Mouse (Mus musculus): ENCODE data around the gene Dcst1. TPM values are rescaled to one million over a fixed set of nuclear protein-coding genes. Genes with fewer than 3 reads are reported as not detected.

The Dcst1 gene
- polyA plus RNA-seq, 1 experiment from 2014 or later: 0.09 TPM

DNA sequence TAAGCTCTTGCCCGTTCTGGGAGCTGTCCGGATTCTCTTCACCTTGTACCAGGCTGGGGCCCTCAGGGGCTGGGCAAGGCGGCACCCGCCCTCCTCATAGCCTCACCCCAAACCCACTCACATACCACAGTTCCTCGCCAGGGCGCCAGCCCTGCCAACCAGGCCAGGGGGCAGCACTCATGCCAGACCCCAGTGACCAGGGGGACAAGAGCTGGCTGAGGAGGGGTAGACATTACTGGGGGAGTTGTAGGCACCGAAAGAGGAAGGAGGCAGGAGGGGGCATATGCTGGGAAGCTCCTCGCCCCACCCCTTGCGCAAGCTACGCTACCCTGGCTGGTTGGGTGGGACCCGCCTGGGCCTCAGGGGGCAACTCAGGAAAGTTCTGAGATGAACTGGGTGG, 22.6 kb upstream of the Dcst1 start:
- ATAC-seq (ENCODE audit: insufficient number of reproducible peaks, low FRiP score): no peak
- no peak overlapping the region for H3K4me2 ChIP-seq
- no peaks in the 10 kb centered on the region for H3K36me3 ChIP-seq
- H3K27me3 ChIP-seq (replicated peaks): no peaks in the 10 kb centered on the region
- H3K9me3 ChIP-seq (replicated peaks): no peaks in the 10 kb centered on the region
- H3K27ac ChIP-seq (ENCODE audit: poor library complexity, severe bottlenecking): no peak overlapping the region
- whole genome bisulfite sequencing: 87% methylated on average over 11 of the region's 11 CpGs
- H3K9ac ChIP-seq: peak overlapping the region; percentile 11; the same call in 1 of the 2 replicates
- no peak overlapping the region for H3K4me3 ChIP-seq
- peaks cover 40% of the 10 kb centered on the region for H3K4me1 ChIP-seq (replicated peaks)

DNA sequence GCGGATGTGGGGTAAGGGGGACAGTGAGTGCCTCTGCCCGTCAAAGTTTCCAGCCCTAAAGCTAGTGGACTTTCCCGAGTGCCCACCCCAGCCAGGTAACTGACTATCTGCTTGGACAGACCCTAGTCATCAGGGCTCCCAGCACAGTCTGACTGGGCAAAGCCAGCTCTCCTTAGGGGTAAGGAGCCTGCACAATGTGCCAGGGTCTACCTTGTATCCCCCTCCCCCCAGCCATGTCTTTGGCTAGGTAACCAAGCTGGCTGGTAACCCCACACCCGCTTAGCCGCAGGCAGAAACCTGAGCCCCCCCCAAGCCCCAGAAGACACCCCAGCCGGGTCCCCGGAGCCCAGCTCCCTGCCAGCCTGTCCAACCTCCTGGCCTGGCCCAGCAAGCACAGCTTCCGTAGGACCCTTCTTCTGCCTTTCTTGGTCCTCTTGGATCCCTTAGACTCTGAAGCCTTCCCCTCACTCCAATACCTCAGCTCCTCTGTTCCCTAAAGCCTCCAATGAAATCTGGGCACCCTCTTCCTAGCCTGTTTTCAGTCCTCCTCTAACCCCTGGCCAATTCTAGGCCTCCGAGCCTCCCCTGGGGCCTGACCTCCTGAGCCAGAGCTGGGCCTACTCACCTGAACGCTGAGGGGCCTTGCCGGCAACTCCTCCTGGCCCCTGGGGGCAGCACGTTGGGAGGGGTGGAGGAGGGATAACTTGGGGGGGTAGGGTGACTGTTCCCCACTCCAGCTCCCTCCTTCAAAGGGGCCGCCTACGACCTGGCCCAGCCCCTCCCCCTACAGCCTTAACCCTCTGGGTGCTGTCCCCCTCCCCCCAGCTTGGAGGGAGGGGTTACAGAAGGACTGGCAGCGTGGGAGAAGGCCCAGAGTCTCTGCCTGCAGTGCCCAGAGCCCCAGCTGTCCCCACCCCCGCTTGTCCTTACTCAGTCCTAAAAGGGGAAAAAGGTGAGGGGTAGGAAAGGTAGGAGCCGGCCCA, 21.7 kb upstream of the Dcst1 start:
- Histone ChIP-seq H3K27me3 (replicated peaks) (no peaks in the 10 kb centered on the region), H3K4me3 (no peak overlapping the region), H3K4me1 (replicated peaks) (peaks cover 38% of the 10 kb centered on the region), H3K9ac (no peak overlapping the region; the same call in 1 of the 2 replicates), H3K36me3 (no peaks in the 10 kb centered on the region), H3K27ac (ENCODE audit: poor library complexity, severe bottlenecking) (no peak overlapping the region), H3K9me3 (replicated peaks) (no peaks in the 10 kb centered on the region), H3K4me2 (no peak overlapping the region; the same call in 1 of the 2 replicates)
- WGBS: 61% methylated on average over 17 of the region's 17 CpGs
- ATAC-seq (ENCODE audit: insufficient number of reproducible peaks, low FRiP score): no peak

DNA sequence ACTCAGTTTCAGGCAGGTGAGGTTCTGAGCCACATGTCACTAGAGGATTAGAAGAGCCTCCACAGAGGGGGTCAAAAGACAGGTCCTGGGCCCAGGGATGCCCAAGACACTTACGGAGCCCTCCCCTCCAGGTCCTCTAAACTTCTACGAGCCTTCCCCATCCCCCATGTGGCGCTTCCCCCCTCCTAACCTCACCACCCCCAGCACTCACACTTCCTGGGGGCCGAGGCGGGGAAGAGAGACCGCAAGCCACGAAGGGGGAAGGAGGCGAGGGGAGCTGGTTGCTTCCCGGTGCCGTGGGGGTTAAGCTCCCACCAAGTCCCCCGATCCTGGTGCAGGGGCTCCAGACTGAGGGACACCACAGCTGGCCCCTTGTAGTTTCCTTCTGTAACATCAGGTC, 20.4 kb upstream of the Dcst1 start:
- WGBS: 51% methylated on average over 11 of the region's 11 CpGs
- Histone ChIP-seq H3K9ac (no peak overlapping the region), H3K27ac (ENCODE audit: poor library complexity, severe bottlenecking) (no peak overlapping the region), H3K4me3 (no peak overlapping the region), H3K27me3 (replicated peaks) (no peaks in the 10 kb centered on the region), H3K9me3 (replicated peaks) (no peaks in the 10 kb centered on the region), H3K4me2 (no peak overlapping the region), H3K36me3 (peaks cover 9% of the 10 kb centered on the region), H3K4me1 (replicated peaks) (peaks cover 25% of the 10 kb centered on the region)
- ATAC-seq (ENCODE audit: insufficient number of reproducible peaks, low FRiP score): no peak

DNA sequence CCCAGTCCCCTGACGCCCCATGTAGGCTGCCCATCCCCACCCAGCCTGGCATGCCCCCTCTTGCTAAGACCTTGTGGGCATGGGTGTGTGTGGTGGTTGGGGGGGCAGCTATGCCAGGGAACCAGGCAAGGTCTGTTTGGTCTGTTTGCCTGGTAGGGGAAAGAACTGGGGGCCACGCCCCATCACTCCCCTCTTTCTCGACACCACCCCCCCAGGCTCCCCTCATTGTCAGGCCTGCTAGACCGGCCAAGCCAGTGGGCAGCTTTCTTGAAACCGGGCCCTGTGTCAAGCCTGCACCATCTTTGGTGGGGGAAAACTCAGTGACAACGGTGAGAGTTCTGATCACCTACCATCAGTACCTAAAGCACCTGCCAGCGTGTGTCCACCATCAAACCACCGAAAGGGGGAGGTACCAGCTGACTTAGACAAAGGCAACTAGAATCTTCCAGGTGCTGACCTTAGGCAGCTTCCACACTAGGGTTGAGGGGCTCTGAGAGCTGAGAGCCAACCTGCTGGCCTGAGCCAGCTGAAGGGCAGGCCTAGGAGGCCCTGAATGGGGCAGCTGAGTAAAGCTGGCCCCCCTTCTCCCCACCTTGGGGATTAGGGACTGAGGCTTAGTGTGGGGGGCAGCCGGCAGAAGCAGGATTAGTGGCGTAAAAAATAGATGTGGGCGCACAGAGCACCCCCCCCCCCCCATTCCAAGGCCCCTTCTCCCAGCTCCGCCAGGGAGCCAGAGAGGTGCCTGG, 19.5 kb upstream of the Dcst1 start:
- no peak overlapping the region for H3K4me2 ChIP-seq
- WGBS: 74% methylated on average over 11 of the region's 12 CpGs
- peaks cover 16% of the 10 kb centered on the region for H3K4me1 ChIP-seq (replicated peaks)
- H3K27ac ChIP-seq (ENCODE audit: poor library complexity, severe bottlenecking): no peak overlapping the region
- ATAC-seq (ENCODE audit: insufficient number of reproducible peaks, low FRiP score): no peak
- H3K9me3 ChIP-seq (replicated peaks): no peaks in the 10 kb centered on the region
- H3K4me3 ChIP-seq: no peak overlapping the region
- H3K9ac ChIP-seq: no peak overlapping the region
- no peaks in the 10 kb centered on the region for H3K27me3 ChIP-seq (replicated peaks)
- peaks cover 18% of the 10 kb centered on the region for H3K36me3 ChIP-seq

DNA sequence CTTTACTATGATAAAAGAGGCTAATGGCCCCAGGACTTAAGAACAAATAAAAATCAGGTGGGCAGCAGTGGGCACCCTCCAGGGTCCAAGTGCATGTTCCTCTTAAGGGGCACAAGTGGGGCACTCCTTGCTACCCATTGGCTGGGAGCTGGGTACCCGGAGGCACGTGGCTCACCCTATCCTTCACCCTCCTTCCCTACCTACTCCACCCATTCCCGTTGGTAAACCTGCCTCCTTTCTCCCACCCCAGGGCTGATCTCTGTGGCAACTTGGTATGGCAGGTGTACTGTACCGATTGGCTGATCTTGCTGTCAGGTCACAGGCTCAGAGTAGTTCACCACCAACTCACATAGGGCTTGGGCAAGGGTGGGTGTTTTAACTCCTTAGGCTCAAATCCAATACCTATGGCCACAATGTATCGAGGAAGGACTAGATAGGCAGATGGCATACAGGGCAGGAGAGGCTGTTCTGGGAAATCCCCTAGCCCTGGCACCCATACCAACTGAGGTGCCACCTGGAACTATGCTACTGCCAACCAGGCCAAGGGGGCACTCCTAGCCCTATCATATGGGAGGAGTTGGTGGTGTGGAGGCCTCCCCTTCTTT, 18.7 kb upstream of the Dcst1 start:
- ATAC-seq (ENCODE audit: insufficient number of reproducible peaks, low FRiP score): no peak
- Histone ChIP-seq H3K36me3 (peaks cover 23% of the 10 kb centered on the region), H3K27ac (ENCODE audit: poor library complexity, severe bottlenecking) (no peak overlapping the region), H3K27me3 (replicated peaks) (no peaks in the 10 kb centered on the region), H3K9me3 (replicated peaks) (no peaks in the 10 kb centered on the region), H3K4me1 (replicated peaks) (peaks cover 14% of the 10 kb centered on the region), H3K9ac (no peak overlapping the region), H3K4me2 (no peak overlapping the region), H3K4me3 (no peak overlapping the region)
- WGBS: 86% methylated on average over 5 of the region's 5 CpGs

DNA sequence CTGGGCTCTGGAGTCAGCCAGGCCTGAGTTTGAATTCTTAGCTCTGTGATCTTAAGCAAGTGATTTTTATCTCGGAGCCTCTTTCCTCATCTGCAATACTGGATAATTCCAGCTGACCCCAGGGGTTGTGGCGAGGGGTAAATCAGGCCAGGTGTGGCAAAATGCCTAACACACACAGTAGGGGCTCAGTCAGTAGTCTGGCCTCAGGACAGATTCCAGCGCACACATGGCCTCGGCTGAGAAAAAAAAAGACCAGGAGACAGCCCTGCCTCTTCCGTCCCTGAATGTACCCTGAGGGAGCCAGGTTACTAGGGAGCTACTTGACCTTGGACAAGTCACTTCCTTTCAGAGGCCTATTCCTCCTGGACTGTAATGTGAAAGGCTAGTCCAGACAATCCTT, 17.9 kb upstream of the Dcst1 start:
- Histone ChIP-seq H3K36me3 (peaks cover 23% of the 10 kb centered on the region), H3K27ac (ENCODE audit: poor library complexity, severe bottlenecking) (no peak overlapping the region), H3K4me1 (replicated peaks) (peaks cover 21% of the 10 kb centered on the region), H3K4me3 (no peak overlapping the region), H3K27me3 (replicated peaks) (no peaks in the 10 kb centered on the region), H3K4me2 (no peak overlapping the region), H3K9me3 (replicated peaks) (no peaks in the 10 kb centered on the region), H3K9ac (no peak overlapping the region)
- ATAC-seq (ENCODE audit: insufficient number of reproducible peaks, low FRiP score): no peak
- WGBS: 77% methylated on average over 5 of the region's 5 CpGs

DNA sequence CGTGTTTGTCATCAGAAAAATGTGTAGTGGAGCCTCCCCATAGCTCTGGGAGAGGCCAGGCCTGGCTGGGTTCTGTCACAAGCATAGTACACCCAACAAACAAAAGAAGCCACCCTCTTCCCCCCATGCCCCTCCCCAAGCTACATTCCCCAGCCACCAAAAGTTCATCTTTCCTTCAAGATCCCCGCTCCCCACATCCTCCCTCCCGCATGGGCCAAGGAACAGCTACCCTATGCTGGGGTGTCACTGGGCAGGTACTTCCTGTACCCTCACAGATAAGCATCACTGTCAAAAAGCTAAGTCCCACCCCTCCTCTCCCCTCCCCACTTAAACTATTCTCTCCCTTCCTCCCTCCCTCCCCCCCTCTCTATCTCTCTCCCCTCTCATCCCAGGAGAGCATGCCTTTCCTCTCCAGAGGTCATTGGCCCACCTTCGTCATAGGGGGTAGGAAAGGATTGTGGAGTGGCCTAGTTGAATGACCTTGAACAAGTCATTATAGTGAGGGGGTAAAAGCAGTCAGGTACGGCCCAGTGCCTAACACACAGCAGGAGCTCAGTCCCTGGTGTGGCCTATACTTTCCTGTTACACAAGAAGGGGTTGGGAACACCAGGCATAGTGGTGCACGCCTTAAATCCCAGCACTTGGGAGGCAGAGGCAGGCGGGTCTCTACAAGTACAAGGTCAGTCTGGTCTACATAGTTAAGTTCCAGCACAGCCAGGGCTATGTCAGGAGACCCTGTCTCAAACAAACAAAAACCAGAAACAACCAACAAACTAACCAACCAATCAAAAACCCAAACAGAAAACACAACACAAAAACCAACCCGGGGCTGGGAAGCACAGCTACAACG, 17.2 kb upstream of the Dcst1 start:
- H3K4me1 ChIP-seq (replicated peaks): peaks cover 28% of the 10 kb centered on the region
- H3K9ac ChIP-seq: no peak overlapping the region
- 81% methylated on average over 9 of the region's 9 CpGs for WGBS
- H3K9me3 ChIP-seq (replicated peaks): no peaks in the 10 kb centered on the region
- no peak overlapping the region for H3K4me2 ChIP-seq
- no peak overlapping the region for H3K4me3 ChIP-seq
- no peaks in the 10 kb centered on the region for H3K27me3 ChIP-seq (replicated peaks)
- ATAC-seq (ENCODE audit: insufficient number of reproducible peaks, low FRiP score): no peak
- H3K27ac ChIP-seq (ENCODE audit: poor library complexity, severe bottlenecking): no peak overlapping the region
- H3K36me3 ChIP-seq: peaks cover 23% of the 10 kb centered on the region

DNA sequence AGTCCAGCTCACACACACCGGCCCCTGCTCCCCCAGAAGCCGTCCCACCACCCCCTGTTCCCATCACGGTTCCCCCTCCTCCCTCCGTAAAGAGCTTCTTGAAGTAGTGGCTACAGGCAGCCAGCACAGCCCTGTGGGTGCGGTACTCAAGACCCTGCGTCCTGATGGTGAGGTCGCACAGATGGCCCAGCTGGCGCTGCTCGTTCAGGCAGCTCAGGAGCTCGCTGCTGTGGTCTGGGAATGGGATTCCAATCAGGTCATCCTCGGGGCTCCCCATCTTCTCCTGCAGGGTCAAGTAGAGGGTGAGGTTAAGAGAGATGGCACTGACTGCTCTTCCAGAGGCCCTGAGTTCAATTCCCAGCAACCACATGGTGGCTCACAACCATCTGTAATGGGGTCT, 16.2 kb upstream of the Dcst1 start:
- H3K27me3 ChIP-seq (replicated peaks): no peaks in the 10 kb centered on the region
- no peak for ATAC-seq (ENCODE audit: insufficient number of reproducible peaks, low FRiP score)
- no peak overlapping the region for H3K9ac ChIP-seq
- H3K9me3 ChIP-seq (replicated peaks): no peaks in the 10 kb centered on the region
- no peak overlapping the region for H3K4me2 ChIP-seq
- H3K27ac ChIP-seq (ENCODE audit: poor library complexity, severe bottlenecking): no peak overlapping the region
- peaks cover 27% of the 10 kb centered on the region for H3K4me1 ChIP-seq (replicated peaks)
- H3K4me3 ChIP-seq: no peak overlapping the region
- 81% methylated on average over 11 of the region's 11 CpGs for WGBS
- H3K36me3 ChIP-seq: peaks cover 23% of the 10 kb centered on the region

DNA sequence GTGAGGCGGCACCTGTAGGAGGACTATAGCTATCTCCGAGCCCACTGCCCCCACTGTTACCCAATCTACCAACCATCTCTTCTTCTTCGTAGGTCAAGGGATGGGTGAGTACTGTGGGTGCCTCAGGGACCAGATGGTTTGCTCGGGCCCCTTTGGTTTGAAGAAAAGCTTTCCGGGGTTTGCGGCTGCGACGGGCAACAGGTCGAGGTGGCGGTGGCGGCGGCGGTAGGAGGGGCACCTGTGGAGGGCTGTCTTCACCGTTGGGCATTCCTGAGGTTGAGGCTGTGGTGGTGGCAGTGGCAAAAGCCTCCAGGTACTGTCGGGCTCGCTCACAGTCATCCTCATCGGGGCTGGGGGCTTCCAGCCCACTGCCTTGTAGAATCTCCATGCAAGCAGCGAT, 15.7 kb upstream of the Dcst1 start:
- H3K4me1 ChIP-seq (replicated peaks): peaks cover 27% of the 10 kb centered on the region
- H3K9ac ChIP-seq: no peak overlapping the region
- no peak overlapping the region for H3K4me2 ChIP-seq
- no peak overlapping the region for H3K27ac ChIP-seq (ENCODE audit: poor library complexity, severe bottlenecking)
- H3K27me3 ChIP-seq (replicated peaks): no peaks in the 10 kb centered on the region
- no peaks in the 10 kb centered on the region for H3K9me3 ChIP-seq (replicated peaks)
- ATAC-seq (ENCODE audit: insufficient number of reproducible peaks, low FRiP score): no peak
- WGBS: 93% methylated on average over 18 of the region's 18 CpGs
- peaks cover 23% of the 10 kb centered on the region for H3K36me3 ChIP-seq
- H3K4me3 ChIP-seq: no peak overlapping the region

DNA sequence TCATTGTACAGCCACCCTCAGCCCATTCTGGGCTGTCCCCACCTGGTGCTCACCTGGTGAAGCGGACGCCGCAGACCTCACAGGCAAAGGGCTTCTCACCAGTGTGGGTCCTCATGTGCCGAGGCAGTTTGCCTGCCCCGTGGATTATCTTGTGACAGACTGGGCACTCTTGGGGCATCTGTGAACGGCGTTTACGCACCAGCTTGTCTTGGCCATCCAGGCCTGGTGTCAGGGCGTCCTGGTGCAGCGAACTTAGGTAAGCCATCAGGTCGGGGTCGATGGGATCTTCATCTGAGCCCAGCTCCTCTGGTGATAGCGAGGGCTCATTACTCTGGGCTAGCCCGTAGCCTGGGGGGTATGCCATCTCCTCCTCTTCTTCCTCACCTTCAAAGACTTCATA, 15.2 kb upstream of the Dcst1 start:
- no peak overlapping the region for H3K4me3 ChIP-seq
- no peak overlapping the region for H3K4me2 ChIP-seq
- H3K9me3 ChIP-seq (replicated peaks): no peaks in the 10 kb centered on the region
- no peaks in the 10 kb centered on the region for H3K27me3 ChIP-seq (replicated peaks)
- ATAC-seq (ENCODE audit: insufficient number of reproducible peaks, low FRiP score): no peak
- no peak overlapping the region for H3K27ac ChIP-seq (ENCODE audit: poor library complexity, severe bottlenecking)
- 93% methylated on average over 14 of the region's 14 CpGs for WGBS
- H3K9ac ChIP-seq: no peak overlapping the region
- peaks cover 27% of the 10 kb centered on the region for H3K4me1 ChIP-seq (replicated peaks)
- H3K36me3 ChIP-seq: peaks cover 23% of the 10 kb centered on the region

All from heart, embryonic 12.5 days (tissue).